Mouse (Mus musculus) MEL (cell line): Measurements from ENCODE around the gene Aff4. TPM values are rescaled to one million over a fixed set of nuclear protein-coding genes. Genes with fewer than 3 reads are reported as not detected.
A peak's percentile ranks its signal among the peaks of the same experiment; 100 is the strongest.

ENCODE experiments used
- DNase-seq: peaks from one replicate; pipeline ENCODE4 v3.0.0; 2011; ENCODE audit warnings: low read depth, low spot score
- H3K27ac ChIP-seq: 2 replicates; pipeline ENCODE4 v1.5.1; 2012; ENCODE audit warnings: low read depth, mild to moderate bottlenecking, control low read depth, low read length, moderate library complexity; ENCODE audit not compliant: control insufficient read depth
- H3K27me3 ChIP-seq, 2 experiments: fragments of 150-350 bp in 1 of 2; sonication (generic) in 1 of 2; 2 replicates each; pipeline ENCODE4 v1.6.1; 2012; ENCODE audit warnings: low read length in 2 of 2, mild to moderate bottlenecking in 2 of 2, improper control_type of control experiment in 1 of 2, moderate library complexity in 1 of 2; ENCODE audit not compliant: insufficient read depth in 2 of 2, control insufficient read depth in 1 of 2
- H3K36me3 ChIP-seq, 2 experiments: 2 replicates each; pipeline ENCODE4 v1.6.1; 2012 to 2014; ENCODE audit warnings: low read length in 2 of 2, improper control_type of control experiment in 1 of 2, inconsistent platforms in 1 of 2, mild to moderate bottlenecking in 1 of 2; ENCODE audit not compliant: insufficient read depth in 2 of 2, control insufficient read depth in 1 of 2
- H3K4me1 ChIP-seq, 2 experiments: fragments of 150-350 bp in 1 of 2; sonication (generic) in 1 of 2; 2 replicates each; pipeline ENCODE4 v1.6.1; 2012; ENCODE audit warnings: low read length in 2 of 2, improper control_type of control experiment in 1 of 2, mild to moderate bottlenecking in 1 of 2; ENCODE audit not compliant: insufficient read depth in 2 of 2, control insufficient read depth in 1 of 2
- H3K4me3 ChIP-seq, 2 experiments: fragments of 150-350 bp in 1 of 2; sonication (generic) in 1 of 2; 2 replicates each; pipeline ENCODE4 v1.5.1; 2012; ENCODE audit warnings: low read depth in 2 of 2, low read length in 2 of 2, mild to moderate bottlenecking in 2 of 2, moderate library complexity in 2 of 2, control low read depth in 1 of 2, improper control_type of control experiment in 1 of 2; ENCODE audit not compliant: control insufficient read depth in 1 of 2, insufficient read depth in 1 of 2
- H3K79me2 ChIP-seq: 2 replicates; pipeline ENCODE4 v1.6.1; 2012; ENCODE audit warnings: mild to moderate bottlenecking, low read length, moderate library complexity; ENCODE audit not compliant: control insufficient read depth, poor library complexity, insufficient read depth
- H3K9ac ChIP-seq: 2 replicates; pipeline ENCODE4 v1.6.1; 2012; ENCODE audit warnings: low read depth, mild to moderate bottlenecking, control low read depth, low read length, moderate library complexity; ENCODE audit not compliant: control insufficient read depth, poor library complexity, severe bottlenecking
- H3K9me3 ChIP-seq: fragments of 150-350 bp; sonication (generic); replicated peaks from 2 replicates; pipeline ENCODE4 v1.6.1; 2012; ENCODE audit warnings: mild to moderate bottlenecking, low read length, improper control_type of control experiment, moderate library complexity; ENCODE audit not compliant: insufficient read depth
- BHLHE40 ChIP-seq: IDR thresholded peaks from 2 replicates; pipeline ENCODE4 v1.6.1; 2012; ENCODE audit warnings: low read depth, mild to moderate bottlenecking, inconsistent platforms, low read length, improper control_type of control experiment, borderline replicate concordance
- CHD1 ChIP-seq: IDR thresholded peaks from 2 replicates; pipeline ENCODE4 v1.6.1; 2012; ENCODE audit warnings: low read depth, mild to moderate bottlenecking, inconsistent platforms, low read length, improper control_type of control experiment
- CHD2 ChIP-seq: IDR thresholded peaks from 2 replicates; pipeline ENCODE4 v1.6.1; 2011; ENCODE audit warnings: low read length, improper control_type of control experiment
- EP300 ChIP-seq, 2 experiments: IDR thresholded peaks; 2 replicates each; pipeline ENCODE4 v1.6.1; 2011; ENCODE audit warnings: improper control_type of control experiment in 2 of 2, low read length in 2 of 2, low read depth in 1 of 2, mild to moderate bottlenecking in 1 of 2
- ETS1 ChIP-seq: IDR thresholded peaks from 2 replicates; pipeline ENCODE4 v1.6.1; 2012; ENCODE audit warnings: low read depth, mild to moderate bottlenecking, inconsistent platforms, low read length, improper control_type of control experiment, moderate library complexity
- GATA1 ChIP-seq: IDR thresholded peaks from 2 replicates; pipeline ENCODE4 v1.6.1; 2011; ENCODE audit warnings: low read depth, low read length, improper control_type of control experiment
- HCFC1 ChIP-seq: IDR thresholded peaks from 2 replicates; pipeline ENCODE4 v1.6.1; 2012; ENCODE audit warnings: low read depth, mild to moderate bottlenecking, inconsistent platforms, low read length, improper control_type of control experiment, moderate library complexity
- KAT2A ChIP-seq: conservative IDR thresholded peaks from 2 replicates; pipeline ENCODE4 v1.6.1; 2012; ENCODE audit warnings: low read depth, low read length, improper control_type of control experiment, inconsistent platforms
- MAFK ChIP-seq: IDR thresholded peaks from 2 replicates; pipeline ENCODE4 v1.6.1; 2011; ENCODE audit warnings: low read depth, mild to moderate bottlenecking, low read length, improper control_type of control experiment, borderline replicate concordance
- MAX ChIP-seq: IDR thresholded peaks from 2 replicates; pipeline ENCODE4 v1.6.1; 2011; ENCODE audit warnings: low read length, improper control_type of control experiment
- MAZ ChIP-seq: IDR thresholded peaks from 2 replicates; pipeline ENCODE4 v1.6.1; 2012; ENCODE audit warnings: low read depth, mild to moderate bottlenecking, inconsistent platforms, low read length, improper control_type of control experiment
- MEF2A ChIP-seq: IDR thresholded peaks from 2 replicates; pipeline ENCODE4 v1.6.1; 2014; ENCODE audit warnings: low read depth, mild to moderate bottlenecking, inconsistent platforms, low read length, improper control_type of control experiment; ENCODE audit not compliant: poor library complexity, insufficient replicate concordance, severe bottlenecking; ENCODE audit errors: extremely low read depth
- MXI1 ChIP-seq: IDR thresholded peaks from 2 replicates; pipeline ENCODE4 v1.6.1; 2011; ENCODE audit warnings: mild to moderate bottlenecking, low read depth, low read length, improper control_type of control experiment
- MYB ChIP-seq: IDR thresholded peaks from 2 replicates; pipeline ENCODE4 v1.6.1; 2011; ENCODE audit warnings: mild to moderate bottlenecking, low read depth, low read length, improper control_type of control experiment
- MYC ChIP-seq: IDR thresholded peaks from 2 replicates; pipeline ENCODE4 v1.6.1; 2011; ENCODE audit warnings: low read depth, mild to moderate bottlenecking, low read length, improper control_type of control experiment, moderate library complexity
- NRF1 ChIP-seq: IDR thresholded peaks from 2 replicates; pipeline ENCODE4 v1.6.1; 2014; ENCODE audit warnings: low read depth, mild to moderate bottlenecking, inconsistent platforms, low read length, improper control_type of control experiment, moderate library complexity; ENCODE audit not compliant: poor library complexity, insufficient read depth, severe bottlenecking
- POLR2A ChIP-seq, 2 experiments: IDR thresholded peaks; 2 replicates each; pipeline ENCODE4 v1.6.1; 2011 to 2012; ENCODE audit warnings: low read length in 2 of 2, mild to moderate bottlenecking in 2 of 2, control low read depth in 1 of 2, improper control_type of control experiment in 1 of 2, low read depth in 1 of 2, moderate library complexity in 1 of 2; ENCODE audit not compliant: control insufficient read depth in 1 of 2, insufficient read depth in 1 of 2, poor library complexity in 1 of 2
- RAD21 ChIP-seq: IDR thresholded peaks from 2 replicates; pipeline ENCODE4 v1.6.1; 2011; ENCODE audit warnings: mild to moderate bottlenecking, low read depth, low read length, improper control_type of control experiment
- RCOR1 ChIP-seq: IDR thresholded peaks from 2 replicates; pipeline ENCODE4 v1.6.1; 2012; ENCODE audit warnings: low read depth, mild to moderate bottlenecking, inconsistent platforms, low read length, improper control_type of control experiment
- SIN3A ChIP-seq: IDR thresholded peaks from 2 replicates; pipeline ENCODE4 v1.6.1; 2012; ENCODE audit warnings: low read length, improper control_type of control experiment, inconsistent platforms
- SMC3 ChIP-seq: IDR thresholded peaks from 2 replicates; pipeline ENCODE4 v1.6.1; 2011; ENCODE audit warnings: low read depth, low read length, improper control_type of control experiment
- TAL1 ChIP-seq: IDR thresholded peaks from 2 replicates; pipeline ENCODE4 v1.6.1; 2012; ENCODE audit warnings: mild to moderate bottlenecking, inconsistent platforms, low read length, moderate library complexity, mixed read lengths
- TBP ChIP-seq: IDR thresholded peaks from 2 replicates; pipeline ENCODE4 v1.8.0; 2011; ENCODE audit warnings: low read depth, low read length, improper control_type of control experiment
- TCF12 ChIP-seq: IDR thresholded peaks from 2 replicates; pipeline ENCODE4 v1.6.1; 2014; ENCODE audit warnings: low read depth, mild to moderate bottlenecking, inconsistent platforms, low read length, improper control_type of control experiment, moderate library complexity
- UBTF ChIP-seq: IDR thresholded peaks from 2 replicates; pipeline ENCODE4 v1.6.1; 2012; ENCODE audit warnings: low read depth, mild to moderate bottlenecking, inconsistent platforms, low read length, improper control_type of control experiment, moderate library complexity, borderline replicate concordance; ENCODE audit not compliant: insufficient read depth
- USF1 ChIP-seq: IDR thresholded peaks from 2 replicates; pipeline ENCODE4 v1.6.1; 2014; ENCODE audit warnings: low read depth, mild to moderate bottlenecking, inconsistent platforms, low read length, improper control_type of control experiment, moderate library complexity
- USF2 ChIP-seq, 2 experiments: IDR thresholded peaks; 2 replicates each; pipeline ENCODE4 v1.6.1; 2011 to 2012; ENCODE audit warnings: improper control_type of control experiment in 2 of 2, low read length in 2 of 2, borderline replicate concordance in 1 of 2, inconsistent platforms in 1 of 2, low read depth in 1 of 2, mild to moderate bottlenecking in 1 of 2; ENCODE audit not compliant: insufficient read depth in 1 of 2
- ZC3H11A ChIP-seq: IDR thresholded peaks from 2 replicates; pipeline ENCODE4 v1.6.1; 2012; ENCODE audit warnings: low read depth, mild to moderate bottlenecking, inconsistent platforms, low read length, improper control_type of control experiment
- ZKSCAN1 ChIP-seq: IDR thresholded peaks from 2 replicates; pipeline ENCODE4 v1.6.1; 2012; ENCODE audit warnings: low read depth, mild to moderate bottlenecking, inconsistent platforms, low read length, improper control_type of control experiment, moderate library complexity
- ZNF384 ChIP-seq: IDR thresholded peaks from 2 replicates; pipeline ENCODE4 v1.6.1; 2012; ENCODE audit warnings: low read depth, mild to moderate bottlenecking, inconsistent platforms, low read length, improper control_type of control experiment
- polyA plus RNA-seq, 2 experiments: library from polyadenylated mRNA; stranded (reverse) in 1 of 2; unstranded in 1 of 2; fragments of >175 nt in 1 of 2; fragments of >200 nt in 1 of 2; gene quantifications; 2 replicates each; pipeline versions ENCODE4 v1.2.1 to v1.2.4; 2012; ENCODE audit warnings: low replicate concordance in 2 of 2, low read depth in 1 of 2; ENCODE audit not compliant: insufficient read length in 2 of 2, insufficient read depth in 1 of 2, missing spikeins in 1 of 2
- total RNA-seq: library from RNA; depleted of rRNA; stranded (reverse); fragments of 300-350 nt; gene quantifications from 2 replicates; pipeline ENCODE4 v1.2.3, GENCODE M21; 2012

The Aff4 gene
- total and polyA plus RNA-seq, 3 experiments = 29.0 to 268 (median 47.7) TPM

- Histone ChIP-seq H3K4me3 (no peak overlapping the region), H3K9ac (no peak overlapping the region), H3K27ac (no peak overlapping the region), H3K36me3 (peaks cover 0 to 26% of the 10 kb centered on the region in 2 experiments; a peak in 2 of 4 replicates), H3K27me3 (no peaks in the 10 kb centered on the region), H3K4me1 (peaks cover 19 to 34% of the 10 kb centered on the region in 2 experiments), H3K79me2 (no peaks in the 10 kb centered on the region), H3K9me3 (no peaks in the 10 kb centered on the region)
- peak; percentile 55 for DNase-seq
- TF ChIP-seq SIN3A (peak; percentile 29; the same call in 1 of the 2 replicates), BHLHE40 (no peak), EP300 (IDR thresholded peaks at IDR 0.05; ENCODE audit: low read depth in 1 of 2, low read length in 2 of 2) (0 out of 4 replicates have a peak, but pooled peaks of 1 of the 2 experiments have one; percentile 4)
These were observed 7.9 kb upstream of the Aff4 start for GRCm38 (mm10) chr11:53342711-53343110.

GRCm38 (mm10) chr11:53345328-53345727 lies 5.3 kb upstream of the Aff4 start:
- H3K27me3 ChIP-seq = no peaks in the 10 kb centered on the region
- TF ChIP-seq ZC3H11A (0 out of 2 replicates have a peak, but pooled peaks have one; percentile 13), MXI1 (peak; percentile 53; the same call in 1 of the 2 replicates), MYC (peak; percentile 60), USF1 (0 out of 2 replicates have a peak, but pooled peaks have one; percentile 21), SMC3 (0 out of 2 replicates have a peak, but pooled peaks have one; percentile 1), NRF1 (no peak), HCFC1 (0 out of 2 replicates have a peak, but pooled peaks have one; percentile 45), UBTF (no peak), SIN3A (peak; percentile 71), RAD21 (no peak), MAX (no peak; the same call in 1 of the 2 replicates), EP300 (IDR thresholded peaks at IDR 0.05; ENCODE audit: low read depth in 1 of 2, low read length in 2 of 2) (peak; percentile 85 to 94), CHD2 (peak; percentile 37; the same call in 1 of the 2 replicates), BHLHE40 (peak; percentile 74), USF2 (IDR thresholded peaks at IDR 0.05; ENCODE audit: borderline replicate concordance in 1 of 2, insufficient read depth in 1 of 2, low read depth in 1 of 2, low read length in 2 of 2) (no peak), MAFK (peak; percentile 60; the same call in 1 of the 2 replicates), KAT2A (no peak; the same call in 1 of the 2 replicates), TAL1 (peak; percentile 75), CHD1 (no peak), RCOR1 (peak; percentile 97), TCF12 (peak; percentile 96), MEF2A (no peak), POLR2A (IDR thresholded peaks at IDR 0.05; ENCODE audit: control insufficient read depth in 1 of 2, insufficient read depth in 1 of 2, low read depth in 1 of 2, low read length in 2 of 2, poor library complexity in 1 of 2) (no peak), GATA1 (peak; percentile 95), TBP (0 out of 2 replicates have a peak, but pooled peaks have one; percentile 13), MYB (peak; percentile 35; the same call in 1 of the 2 replicates), MAZ (peak; percentile 85), ZKSCAN1 (no peak), ZNF384 (peak; percentile 92), ETS1 (peak; percentile 91)
- H3K4me3 ChIP-seq = no peak overlapping the region
- peak; percentile 86 for DNase-seq
- peaks cover 22 to 36% of the 10 kb centered on the region in 2 experiments for H3K4me1 ChIP-seq
- no peaks in the 10 kb centered on the region for H3K9me3 ChIP-seq
- peaks cover 0 to 31% of the 10 kb centered on the region in 2 experiments; a peak in 2 of 4 replicates for H3K36me3 ChIP-seq
- H3K79me2 ChIP-seq = no peaks in the 10 kb centered on the region; the same call in 1 of the 2 replicates
- peak overlapping the region; percentile 3; the same call in 1 of the 2 replicates for H3K27ac ChIP-seq
- no peak overlapping the region for H3K9ac ChIP-seq
